Mouse (Mus musculus) spleen, postnatal 4 days (tissue): ENCODE data around the gene Gm10518.
A peak's percentile ranks its signal among the peaks of the same experiment; 100 is the strongest.
"Not testable (repeated sequence)": the region's sequence is repeated elsewhere in the genome, so short reads cannot be mapped to it uniquely, and the experiment has no call there.

Experiments
- DNase-seq, 2 experiments: peaks; one replicate each; pipeline ENCODE4 v3.0.0; 2022; ENCODE audit warnings: low spot score in 2 of 2

Gm10518 gene

DNA sequence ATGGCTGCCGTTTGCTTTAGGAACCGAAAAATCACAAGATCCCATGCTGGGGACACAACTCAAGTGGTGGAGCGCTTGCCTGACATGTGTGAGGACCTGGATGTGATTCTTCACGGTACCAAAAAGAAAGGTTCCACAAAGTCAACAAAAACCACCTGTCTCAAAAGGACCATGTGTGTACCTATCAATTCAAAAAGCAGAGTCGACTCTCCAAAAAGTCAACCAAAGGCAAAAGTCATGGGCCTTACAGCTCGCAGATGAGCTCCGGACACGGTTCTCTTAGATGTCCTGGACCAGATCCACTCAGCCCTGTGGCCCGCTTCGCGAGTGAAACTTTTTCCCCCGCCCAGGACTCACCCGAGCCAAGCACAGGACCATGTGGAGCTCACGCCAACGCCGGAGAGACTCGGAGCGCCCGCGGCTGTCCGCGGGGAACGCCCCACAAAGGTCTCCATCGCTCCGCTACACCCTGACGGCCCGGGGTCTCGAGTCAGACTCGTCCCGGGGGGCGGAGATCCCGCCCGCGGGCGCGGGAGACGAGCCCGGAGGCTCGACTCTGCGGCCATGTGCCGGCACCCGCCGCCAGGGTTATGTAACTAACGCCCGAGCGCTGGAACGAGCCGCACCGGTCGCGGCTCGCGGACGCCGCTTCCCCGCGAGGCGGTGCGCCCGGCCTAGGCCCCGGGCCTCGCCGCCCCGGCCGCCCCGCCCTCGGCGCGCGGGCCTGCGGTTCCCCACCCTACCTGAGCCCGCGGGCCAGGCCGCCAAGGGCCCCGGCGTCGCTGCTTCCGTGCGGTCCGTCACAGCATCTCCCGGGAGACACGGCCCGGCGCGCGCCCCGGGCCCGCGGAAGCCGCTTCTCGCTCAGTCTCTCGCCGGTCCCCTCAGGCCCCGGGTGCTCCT lies at the start of gene Gm10518:
Gene Gm10518 (plus strand): TSS at position 767 of the 903 bp plus-strand sequence.
- peak; percentile 64 to 86 for DNase-seq

DNA sequence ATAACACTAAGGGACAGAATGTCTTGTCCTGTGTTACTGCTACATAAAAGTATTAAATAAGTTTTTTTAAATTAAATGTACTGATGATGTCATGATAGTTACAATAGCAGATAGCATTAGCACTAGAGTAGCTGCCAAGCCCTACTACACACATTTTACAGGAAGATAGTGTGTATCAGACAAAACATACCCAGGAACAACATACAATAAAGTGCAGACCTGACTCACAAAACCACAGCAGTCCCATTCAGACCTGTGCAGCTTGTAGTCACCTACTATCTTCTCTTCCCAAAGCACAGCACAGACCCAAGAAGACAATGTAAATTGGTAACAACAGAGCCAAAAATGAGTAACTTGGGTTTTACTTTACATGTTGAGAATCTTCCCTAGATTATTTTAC lies 46.7 kb upstream of the Gm10518 start:
- DNase-seq: no peak

DNA sequence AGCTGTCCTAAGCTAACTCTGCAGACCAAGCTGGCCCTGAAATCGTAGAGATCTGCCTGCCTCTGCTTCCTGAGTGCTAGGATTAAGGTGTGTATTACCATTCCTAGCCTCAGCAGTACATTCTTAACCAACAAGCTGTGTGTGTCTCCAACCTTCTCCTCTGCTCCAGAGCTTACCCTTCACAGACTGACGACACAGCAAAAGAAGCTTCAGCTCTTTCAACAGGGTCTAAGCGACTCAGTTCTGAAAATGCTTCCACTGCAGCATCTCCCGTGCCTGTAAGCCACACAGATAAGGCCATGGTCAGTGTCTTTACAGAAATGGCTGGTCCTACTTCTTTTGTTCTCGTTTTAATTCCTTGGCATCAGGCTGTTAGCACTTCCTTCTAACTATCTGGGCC lies 43.1 kb upstream of the Gm10518 start:
- peak in 1 of 2 experiments; percentile 47 for DNase-seq

DNA sequence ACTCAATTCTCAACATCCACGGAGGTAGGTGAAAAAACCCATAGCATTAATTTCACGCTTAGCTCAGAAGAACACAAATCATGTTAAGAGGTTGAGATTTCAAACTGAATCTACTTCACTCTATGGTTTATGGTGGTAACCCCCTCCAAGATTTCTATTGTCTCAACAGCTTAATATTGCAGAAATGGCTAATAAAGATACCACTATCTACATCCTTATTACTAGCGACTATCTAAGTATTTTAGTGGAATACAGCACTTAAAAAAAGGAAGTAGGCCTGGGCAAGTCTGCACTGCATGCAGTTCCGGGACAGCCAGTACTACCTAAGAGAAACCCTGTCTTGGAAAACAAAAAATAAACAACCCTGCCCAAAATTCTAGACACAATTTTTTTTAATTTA lies 42.6 kb upstream of the Gm10518 start:
- no peak for DNase-seq

DNA sequence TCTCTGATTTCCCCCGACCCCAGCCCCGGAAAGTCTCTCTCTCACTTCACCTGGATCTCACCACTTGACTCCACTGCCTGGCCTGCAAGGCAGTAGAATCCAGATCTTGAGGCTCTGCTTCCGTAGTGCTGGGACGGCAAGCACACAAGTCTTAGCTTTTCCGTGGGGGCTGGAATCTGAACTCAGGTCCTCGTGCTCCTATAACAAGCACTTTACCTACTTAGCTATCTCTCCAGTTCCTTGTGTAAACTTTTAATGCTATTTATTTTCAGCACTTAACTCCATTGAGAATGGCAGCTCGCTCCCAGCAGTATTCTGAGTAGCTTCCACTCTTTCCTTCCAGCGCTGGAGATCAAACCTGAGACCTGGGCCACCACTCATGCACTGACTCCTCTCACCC lies 26.3 kb upstream of the Gm10518 start:
- no peak for DNase-seq

DNA sequence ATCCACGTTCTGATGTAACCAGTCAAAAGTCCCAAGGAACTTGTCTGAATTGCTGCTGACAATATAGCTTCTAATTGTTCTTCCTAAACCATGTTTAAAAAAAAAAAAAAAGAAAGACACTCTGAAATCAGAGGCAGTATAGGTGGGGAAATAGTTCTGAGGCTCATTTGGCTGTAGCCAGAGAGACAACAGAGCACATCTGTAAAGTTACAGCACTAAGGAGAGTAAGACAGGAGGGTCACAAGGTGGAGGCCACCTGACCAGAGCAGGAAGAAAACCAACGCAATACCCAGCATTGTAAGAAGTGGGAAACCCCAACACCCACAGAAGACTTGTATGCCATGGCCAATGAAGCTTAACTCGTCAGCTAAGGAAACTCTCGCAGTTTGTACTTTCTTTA lies 19.1 kb upstream of the Gm10518 start:
- DNase-seq: no peak

DNA sequence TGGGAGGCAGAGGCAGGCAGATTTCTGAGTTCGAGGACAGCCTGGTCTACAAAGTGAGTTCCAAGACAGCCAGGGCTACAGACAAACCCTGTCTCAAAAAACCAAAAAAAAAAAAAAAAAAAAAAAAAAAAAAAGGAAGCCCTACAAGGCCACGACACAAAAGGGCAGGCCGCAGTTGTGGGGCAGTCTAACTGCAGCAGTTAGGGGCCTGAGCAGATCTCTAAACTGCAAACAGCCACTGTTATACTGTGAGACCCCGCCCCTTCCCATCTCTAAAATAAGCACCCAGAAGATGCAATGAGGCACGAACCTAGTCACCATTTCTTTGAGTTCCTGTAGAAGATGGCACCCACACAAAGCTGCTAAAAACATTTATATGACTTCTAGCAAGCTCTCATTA lies 17.7 kb upstream of the Gm10518 start:
- DNase-seq: no peak

DNA sequence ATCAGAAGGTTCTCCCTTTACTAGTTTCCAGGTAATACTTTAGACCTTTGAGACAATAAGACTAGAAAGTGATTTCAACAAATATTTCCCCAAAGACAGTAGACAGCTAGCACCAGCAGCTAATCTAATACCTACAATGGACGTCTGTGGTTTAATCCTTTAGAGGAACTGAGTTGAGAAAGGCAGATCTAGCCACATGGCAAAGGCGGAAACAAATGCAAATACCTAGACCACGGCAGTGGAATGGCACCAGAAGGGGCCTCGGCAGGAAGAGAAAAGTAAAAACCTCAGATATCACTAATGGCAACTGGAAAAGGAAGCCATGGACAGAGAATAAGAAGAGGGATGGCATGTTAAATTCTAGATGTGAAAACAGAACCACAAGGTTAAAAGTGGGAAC lies 15.9 kb upstream of the Gm10518 start:
- DNase-seq: no peak

DNA sequence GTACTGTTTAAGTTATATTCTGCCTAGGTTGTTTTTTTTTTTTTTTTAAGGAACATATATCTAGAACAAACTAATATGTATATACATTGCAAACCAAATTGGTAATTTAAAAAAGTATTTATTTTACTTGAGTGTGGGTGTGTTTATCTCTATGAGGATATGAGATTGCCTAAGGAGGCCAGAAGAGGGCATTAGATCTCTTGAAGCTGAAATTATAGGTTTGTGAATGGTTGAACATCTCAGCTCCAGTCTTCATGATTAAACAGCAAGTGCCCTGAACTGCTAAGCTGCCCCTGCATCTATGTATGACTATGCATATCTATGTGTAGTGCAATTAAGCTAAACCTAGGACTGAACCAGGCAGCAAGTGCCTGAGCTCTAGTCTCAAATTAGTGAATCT lies 4.4 kb upstream of the Gm10518 start:
- no peak for DNase-seq

DNA sequence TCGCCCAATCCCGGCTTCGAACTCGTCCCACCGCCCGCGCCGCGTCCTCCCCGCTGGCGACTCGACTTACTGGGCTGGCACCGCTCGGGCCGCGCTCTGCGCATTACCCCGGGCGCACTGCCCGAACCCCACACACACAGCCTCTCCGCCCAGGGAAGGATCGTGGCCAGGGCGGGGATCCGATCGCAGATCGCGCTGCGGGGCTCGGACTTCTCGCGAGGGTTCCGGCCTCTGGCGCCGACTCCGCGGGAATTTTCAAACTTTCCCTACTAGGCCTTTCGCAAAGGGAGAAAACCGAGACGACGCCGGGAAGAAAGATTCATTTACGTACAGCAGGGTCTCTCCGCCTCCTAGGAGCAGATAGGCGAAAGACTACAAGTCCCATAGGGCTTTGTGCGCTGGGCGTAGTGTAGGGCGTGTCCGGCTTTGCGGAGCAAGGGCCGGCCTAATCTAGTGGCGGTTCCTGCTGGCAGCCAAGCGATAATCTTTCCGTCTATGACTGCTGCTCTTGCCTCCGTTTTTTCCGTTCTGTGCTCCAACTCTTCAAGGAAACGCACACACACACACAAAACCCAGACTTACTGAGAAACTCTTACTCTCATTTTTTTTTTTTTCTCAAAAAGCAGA lies 450 bp downstream of the Gm10518 start, which contains the start of gene Ahctf1:
Gene Ahctf1 (minus strand): TSS at position 168 of the 627 bp plus-strand sequence.
- DNase-seq: peak; percentile 93 to 98

DNA sequence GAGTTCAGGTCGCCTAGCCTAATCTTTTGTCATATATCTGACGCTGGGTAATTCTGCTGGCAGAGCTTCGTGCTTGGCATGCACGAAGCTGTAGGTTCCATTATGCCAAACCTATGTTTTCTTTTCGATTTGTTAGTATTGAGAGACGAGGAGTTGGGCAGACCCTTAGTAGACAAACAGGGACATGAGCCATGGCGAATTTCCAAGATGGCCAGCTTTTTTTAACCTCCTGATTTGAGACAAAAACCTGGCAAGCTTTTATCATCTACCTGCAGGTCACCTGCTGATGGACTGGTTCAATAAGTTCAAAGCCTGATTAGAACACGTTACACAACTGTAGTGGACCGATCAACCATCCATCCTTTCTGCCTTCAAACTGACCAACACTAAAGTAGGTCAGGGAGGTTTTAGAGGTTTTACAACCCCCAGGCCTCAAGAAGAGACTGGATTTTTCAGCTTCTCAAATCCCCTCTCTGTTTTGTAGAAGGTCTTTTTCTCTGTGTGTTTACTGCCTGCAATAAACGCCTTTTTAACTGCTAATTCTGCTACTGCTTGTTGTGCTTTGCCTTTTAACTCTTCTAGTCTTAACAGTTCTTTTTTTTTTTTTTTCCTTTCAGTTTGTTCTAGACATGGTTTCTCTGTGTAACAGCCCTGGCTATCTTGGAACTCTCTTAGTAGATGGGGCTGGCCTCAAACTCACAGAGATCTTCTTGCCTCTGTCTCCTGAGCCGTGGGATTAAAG lies 1.1 kb downstream of the Gm10518 start:
- peak in 1 of 2 experiments; percentile 33 for DNase-seq

DNA sequence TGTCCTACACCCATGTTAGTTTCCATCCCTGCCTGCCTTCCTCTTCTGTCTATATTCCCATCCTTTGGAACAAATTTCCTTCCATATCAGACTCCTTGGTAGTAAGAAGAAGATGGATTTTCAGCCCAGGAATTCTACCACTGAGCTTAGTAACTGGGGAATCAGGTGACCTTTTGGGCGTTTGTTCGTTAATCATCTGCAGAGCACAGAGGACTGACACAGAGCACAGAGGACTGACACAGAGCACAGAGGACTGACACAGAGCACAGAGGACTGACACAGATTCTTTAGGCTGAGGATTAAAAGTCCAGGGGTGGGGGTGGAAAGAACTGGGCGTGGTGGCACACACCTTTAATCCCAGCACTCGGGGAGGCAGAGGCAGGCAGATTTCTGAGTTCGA lies 2.6 kb downstream of the Gm10518 start:
- DNase-seq: no peak

DNA sequence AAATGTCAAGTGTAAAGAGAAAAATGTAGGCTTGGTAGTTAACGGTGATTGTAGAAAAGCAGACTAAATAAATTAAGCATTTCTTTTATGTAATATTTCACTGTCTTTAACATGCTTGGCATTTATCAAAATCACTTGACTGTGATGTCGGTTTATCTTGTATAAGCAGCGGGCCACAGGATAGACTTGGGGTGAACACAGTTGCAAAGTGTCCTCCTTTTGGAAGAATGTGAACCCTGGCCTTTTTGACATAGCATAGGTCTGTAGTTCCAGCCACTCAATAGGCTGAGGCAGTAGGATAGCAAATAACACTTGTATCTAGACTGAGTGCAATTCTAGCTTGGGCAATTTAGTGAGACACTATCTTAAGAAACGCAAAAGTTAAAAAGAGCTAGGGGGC lies 4.3 kb downstream of the Gm10518 start:
- DNase-seq: no peak

DNA sequence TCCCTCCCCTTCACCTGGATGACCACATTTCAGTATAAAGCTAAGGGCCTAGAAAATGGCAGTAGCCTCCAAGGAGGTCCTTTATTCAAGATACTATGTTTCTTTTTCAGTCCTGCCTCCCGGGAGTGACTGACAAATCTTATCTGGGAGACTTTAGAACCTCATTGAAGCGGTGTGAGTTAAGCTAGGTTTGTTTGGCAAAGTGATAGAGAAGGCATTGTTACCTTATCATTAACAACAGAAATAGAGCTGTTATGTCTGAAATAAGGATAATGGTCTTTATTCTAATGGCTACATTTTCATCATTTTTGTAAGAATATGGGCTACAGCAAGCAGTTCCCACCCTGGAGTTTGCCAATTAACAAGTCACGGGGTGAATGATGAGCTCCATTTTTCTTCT lies 5.1 kb downstream of the Gm10518 start:
- DNase-seq: no peak

DNA sequence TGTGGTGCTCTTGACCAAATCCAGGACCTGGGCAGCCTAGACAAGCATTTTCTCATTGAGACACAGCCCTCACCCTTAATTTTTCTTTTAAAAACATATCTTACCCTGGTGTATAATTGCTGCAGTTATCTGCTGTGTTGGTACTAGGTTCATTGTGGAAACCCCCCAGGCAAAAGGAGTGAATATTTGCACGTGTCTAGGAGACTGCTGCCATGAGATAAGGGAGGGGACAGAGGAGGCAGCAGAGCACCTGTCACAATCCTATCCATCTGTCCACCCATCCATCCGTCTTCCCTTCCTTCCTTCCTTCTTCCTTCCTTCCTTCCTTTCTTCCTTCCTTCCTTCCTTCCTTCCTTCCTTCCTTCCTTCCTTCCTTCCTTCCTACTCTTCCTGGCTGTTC lies 10.2 kb downstream of the Gm10518 start:
- DNase-seq: no peak

DNA sequence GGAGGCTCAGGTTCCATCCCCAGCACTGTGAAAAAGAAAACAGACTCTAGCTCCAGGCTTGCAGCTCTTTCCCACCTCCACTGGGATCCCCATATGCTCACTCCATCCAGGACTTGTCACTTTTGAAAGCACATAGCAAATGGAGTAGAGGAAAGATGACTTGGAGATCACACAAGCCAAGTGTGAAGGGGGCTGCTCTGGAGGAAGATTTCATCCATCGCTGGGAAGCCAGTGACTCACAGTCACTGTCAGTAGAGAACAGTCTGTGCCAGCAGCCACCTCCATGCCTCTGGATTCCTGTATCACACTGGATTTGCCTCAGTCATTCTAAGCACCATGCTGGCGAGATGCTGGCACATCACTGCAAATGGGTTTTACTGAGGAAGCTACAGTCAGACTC lies 11.4 kb downstream of the Gm10518 start:
- DNase-seq: no peak

DNA sequence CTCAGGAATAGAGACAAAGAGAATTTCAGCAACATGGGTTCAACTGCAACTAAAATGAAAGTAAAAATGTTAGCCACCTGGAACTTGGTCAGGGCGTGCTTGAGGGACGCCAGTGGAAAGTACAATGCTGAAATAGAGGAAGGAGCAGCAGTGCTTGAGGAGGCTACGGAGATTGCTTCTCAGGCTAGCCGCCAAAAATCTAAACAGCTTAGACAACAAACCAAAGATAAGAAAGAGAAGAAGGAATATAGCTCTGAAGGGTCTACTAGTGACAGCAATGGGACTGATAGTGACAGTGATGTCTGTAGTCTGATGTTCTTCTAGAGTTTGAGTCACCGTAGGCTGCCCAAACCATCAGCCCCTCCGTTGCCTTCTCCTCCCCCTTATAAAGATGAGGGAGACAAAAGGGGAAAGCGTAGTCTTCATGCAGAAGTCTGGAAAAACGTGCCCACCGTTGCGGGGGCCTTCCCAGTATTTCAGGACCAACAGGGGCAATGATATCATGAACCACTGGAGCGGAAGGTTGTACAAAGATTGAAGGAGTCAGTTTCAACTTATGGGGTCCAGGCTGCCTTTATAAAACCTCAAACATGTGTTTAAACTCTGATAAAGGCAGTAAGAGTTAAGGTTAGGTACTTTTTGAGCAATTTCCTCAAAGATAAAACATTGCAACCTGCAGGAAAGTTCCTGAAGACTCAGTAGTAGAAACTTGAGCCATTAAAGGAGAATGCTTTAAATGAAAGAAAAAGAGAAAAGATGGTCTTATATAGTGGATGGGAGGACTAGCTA lies 15.5 kb downstream of the Gm10518 start:
- not testable (repeated sequence) for DNase-seq

DNA sequence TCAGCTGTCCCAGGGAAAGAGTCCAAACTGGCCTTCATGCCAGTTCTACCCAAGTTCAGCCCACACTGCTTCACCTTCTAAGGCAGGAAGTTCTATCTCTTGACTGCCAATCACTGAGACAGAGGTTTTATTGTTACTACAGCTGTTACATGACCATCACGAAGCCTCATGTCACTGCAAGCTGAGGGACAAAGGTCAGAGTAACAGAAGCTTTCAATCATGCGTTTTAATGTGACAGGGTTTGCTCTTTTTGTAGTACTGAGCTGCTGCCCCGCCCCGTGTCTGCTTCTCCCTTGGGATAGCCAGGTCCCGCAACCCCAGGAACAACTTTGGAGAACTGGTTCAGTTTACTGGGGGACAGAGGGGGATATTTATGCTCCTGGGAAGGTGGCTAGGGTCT lies 21.4 kb downstream of the Gm10518 start:
- DNase-seq: no peak

DNA sequence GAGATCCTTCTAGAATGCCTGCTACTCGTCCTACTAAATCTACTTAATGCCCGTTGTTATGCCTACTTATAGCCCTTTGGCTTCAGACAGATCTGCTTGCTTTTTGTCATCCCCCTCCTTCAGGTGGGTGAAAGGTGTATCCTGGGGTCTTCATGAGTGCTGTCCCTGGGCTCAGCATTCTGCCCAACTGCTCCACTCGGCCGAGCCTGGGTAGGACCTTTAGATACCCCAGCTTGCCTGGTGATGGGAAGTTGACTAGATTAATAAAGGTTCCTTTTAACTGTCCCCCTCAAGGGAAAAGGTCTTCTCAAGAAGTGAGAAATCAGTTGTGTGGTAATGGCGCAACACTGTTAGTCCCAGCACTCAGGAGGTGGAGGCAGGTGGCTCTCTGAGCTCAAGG lies 24.9 kb downstream of the Gm10518 start:
- no peak for DNase-seq

DNA sequence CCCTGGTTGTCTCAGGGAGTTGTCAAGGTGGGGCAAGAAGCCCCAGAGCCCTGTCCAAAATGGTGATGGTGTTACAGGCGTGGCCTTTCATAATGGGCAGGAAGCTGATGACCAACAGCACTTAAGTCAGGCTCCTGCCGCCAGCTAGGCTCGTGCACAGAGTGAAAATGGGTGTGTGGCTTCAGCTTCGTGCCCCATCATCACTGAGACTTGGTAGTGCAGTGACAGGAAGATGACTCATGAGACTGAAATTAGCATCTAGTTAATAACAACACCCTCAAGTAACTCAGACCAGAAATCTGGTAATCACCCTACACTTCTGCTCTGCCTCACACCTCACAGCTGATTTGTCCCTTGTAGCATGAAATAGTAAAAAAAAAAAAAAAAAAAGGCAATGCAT lies 25.7 kb downstream of the Gm10518 start:
- DNase-seq: no peak

DNA sequence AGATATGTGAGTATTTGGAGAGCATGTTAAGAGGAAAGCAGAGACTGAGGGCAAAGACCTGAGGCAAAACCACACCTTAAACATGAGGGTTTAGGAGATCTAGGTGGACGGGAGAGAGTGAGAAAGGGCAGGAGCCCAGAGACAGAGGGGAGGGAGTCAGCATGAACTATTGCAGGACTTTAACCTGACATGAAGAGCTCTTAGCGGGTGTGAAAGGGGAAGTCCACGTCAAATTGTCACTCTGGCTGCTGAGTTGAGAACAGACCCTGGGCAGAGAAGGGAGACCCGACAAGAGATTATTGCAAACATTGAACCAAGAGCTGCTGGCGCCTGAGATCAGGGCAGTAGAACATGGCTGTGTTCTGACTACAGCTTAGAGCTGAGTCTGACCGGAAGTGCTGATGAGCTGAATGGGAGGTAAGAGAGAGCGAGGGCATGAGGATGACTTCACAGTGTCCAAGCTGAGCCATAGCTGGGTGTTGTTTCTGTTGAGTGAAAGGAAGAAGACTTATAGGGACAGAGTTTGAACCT lies 29.6 kb downstream of the Gm10518 start:
- DNase-seq: no peak
